Mouse (Mus musculus): ENCODE results near the gene Tnrc6a.

Gene Tnrc6a

DNA sequence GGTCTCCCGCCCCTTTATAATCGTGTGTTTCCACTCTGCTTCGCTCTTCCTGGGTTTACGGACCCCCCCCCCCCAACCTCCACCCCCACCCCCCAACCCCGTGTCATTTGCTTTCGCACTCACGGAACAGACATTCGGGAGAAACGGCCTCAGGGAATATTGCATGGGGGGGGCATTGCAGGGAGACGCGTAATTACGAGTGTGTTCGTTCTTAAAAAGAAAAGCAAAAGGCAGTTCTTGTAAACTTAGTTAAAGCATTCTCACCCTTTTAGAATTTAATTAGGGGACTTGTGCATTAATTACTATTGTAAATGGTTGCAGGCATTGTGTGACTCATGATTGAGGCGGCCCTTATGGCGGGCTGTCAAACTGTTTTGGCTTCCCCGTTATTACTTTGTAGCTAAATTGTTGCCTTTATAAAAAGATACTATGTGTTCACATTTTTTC, 1.1 kb downstream of the Tnrc6a start:
- peak in 1 of 2 experiments; percentile 24 for DNase-seq (ENCODE audit: low spot score in 2 of 2)

DNA sequence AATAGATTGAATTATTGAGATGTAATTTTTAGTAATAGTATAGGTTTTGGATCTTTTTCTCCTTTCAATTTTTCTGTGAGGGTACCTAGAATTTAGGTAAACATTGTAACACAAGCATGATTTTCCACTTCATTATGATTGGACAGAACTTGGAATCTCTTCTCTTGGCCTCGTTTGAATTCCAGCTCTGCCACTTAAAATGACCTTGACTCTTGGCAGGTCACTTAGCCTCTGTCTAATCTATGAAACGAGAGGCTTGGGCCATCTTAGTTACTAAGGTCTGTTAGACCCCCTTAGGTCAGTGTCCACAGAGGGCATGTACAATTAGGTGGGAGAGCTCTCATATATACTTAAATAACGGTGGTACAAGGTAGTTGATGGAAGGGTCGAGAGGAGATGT, 2.4 kb downstream of the Tnrc6a start:
- peak in 1 of 2 experiments; percentile 19 for DNase-seq (ENCODE audit: low spot score in 2 of 2)

DNA sequence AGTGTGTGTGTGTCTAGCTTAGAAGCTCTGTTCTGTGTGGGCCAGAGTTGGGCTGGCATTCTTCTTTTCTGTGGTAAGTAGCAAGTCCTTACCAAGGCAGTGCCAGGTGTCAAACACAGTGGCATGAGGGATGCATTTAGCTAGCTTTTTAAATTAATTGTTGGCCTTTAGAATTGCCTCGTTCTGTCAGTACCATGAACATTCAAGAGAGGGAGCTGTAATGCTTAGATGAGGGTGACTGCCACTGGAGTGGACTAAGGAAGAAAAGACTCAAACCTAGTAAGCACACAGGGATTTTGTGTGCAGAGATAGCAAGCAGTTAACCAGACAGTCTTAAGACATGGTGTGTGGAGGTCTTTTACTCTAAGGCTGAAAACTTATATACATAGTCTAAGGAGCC, 3.6 kb downstream of the Tnrc6a start:
- DNase-seq (ENCODE audit: low spot score in 2 of 2), result no peak

DNA sequence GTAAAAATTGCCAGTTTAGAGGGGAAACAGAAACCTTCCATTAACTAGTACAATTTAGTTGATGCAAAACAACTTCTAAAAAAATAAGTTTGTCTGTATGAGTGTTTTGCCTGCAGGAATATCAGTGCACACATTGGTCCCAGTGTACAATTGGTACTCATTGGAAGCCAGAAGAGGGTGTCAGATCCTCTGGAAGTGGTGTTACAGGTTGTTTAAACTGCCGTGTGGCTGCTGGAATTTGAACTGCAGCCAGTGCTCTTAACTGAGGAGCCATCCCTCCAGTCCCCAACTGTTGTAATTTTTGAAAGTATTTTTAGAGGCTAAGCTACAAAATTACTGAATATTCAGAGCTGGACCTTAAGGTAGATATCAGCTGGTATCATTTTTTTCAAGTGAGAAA, 4.3 kb downstream of the Tnrc6a start:
- no peak for DNase-seq (ENCODE audit: low spot score in 2 of 2)

DNA sequence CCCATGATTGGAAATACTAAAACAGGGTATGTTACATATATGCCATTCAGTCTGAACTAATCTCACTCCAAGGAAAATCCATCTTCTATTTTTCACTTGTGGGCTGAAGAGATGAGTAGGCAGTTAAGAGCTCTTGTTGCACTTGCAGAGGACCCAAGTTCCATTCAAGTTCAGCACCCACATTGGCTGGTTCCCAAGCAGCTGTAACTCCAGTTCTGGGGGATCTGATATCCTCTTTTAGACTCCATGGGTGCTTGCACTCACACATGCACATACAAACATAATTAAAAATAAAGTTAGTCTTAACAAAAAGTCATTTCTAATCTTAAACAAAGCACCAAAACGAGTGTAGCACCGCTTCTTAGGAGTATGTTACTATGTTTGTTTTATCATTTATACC, 5.4 kb downstream of the Tnrc6a start:
- no peak for DNase-seq (ENCODE audit: low spot score in 2 of 2)

DNA sequence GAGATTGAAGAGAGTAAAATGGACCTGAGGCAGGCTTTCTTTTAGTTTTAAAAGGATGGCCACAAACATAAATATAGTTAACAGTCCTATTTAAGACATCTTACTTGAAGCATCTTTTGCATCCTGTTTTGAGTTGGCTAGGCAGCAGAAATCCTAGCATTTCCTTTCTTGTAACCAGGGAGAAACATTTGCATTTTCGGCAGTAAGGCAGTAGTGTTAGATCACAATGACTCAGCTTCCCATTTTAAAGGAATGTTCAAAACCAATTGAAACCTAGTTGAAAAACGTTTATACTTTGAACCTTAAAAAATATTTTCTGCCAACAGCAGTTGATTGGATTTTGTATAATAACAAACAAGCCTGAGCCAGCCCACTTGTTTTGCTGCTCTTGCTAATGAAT, 6.5 kb downstream of the Tnrc6a start:
- DNase-seq (ENCODE audit: low spot score in 2 of 2), result no peak

DNA sequence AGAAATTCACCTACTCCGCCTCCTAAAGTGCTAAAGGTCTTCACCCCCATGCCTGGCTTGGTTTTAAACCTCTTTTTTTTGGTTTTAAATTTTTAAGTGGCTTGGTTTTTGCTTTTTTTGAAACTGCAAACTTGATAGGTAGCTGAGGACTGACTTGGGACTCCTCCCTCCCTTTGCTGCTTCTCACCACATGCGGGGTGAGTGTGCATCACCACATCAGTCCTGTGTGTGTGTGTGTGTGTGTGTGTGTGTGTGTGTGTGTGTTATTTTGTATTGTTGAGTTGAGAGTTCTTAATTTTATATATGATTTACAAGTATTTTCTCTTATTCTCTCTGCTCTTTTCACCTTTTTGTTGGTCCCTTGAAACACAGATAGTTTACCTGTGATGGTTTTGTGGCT, 8.7 kb downstream of the Tnrc6a start:
- DNase-seq (ENCODE audit: low spot score in 2 of 2), result no peak

DNA sequence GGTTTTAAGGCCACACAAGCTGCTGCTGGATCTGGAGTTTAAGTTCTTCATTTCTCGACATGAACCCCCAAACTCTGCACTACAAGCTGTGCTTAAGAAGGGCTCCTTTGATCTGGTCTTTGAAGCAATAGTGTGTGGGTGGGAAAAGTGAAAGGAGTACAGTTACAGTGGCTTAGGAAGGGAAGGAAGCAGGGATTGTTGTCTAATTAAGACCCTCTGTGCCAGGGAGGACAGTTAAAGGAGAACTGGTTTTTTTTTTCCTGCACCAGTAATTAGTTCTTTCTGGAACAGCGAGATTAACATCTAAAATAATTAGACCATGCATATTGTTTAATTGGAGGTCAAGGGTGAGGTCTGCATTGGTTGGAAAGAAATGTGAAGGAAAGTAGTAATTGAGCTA, 11.2 kb downstream of the Tnrc6a start:
- DNase-seq (ENCODE audit: low spot score in 2 of 2), result no peak

DNA sequence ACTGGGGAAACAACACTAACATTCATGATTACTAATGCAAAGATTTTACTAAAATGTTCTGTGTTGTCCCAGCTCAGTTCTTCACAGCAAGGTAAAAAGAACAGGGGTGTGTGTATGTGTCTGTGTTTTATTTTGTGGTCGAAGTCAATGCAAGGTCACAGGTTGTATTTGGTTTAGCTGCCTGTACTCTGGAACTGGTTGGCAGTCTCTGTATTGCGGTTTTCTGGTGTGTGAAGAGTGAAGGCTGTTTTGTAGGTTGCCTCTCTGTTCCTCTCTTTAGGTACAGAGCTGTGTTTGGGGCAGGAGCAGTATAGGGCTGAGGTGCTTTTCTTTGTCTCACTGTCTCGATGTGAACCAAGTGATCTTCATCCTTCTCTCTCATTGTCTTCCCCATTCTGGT, 12.0 kb downstream of the Tnrc6a start:
- no peak for DNase-seq (ENCODE audit: low spot score in 2 of 2)

DNA sequence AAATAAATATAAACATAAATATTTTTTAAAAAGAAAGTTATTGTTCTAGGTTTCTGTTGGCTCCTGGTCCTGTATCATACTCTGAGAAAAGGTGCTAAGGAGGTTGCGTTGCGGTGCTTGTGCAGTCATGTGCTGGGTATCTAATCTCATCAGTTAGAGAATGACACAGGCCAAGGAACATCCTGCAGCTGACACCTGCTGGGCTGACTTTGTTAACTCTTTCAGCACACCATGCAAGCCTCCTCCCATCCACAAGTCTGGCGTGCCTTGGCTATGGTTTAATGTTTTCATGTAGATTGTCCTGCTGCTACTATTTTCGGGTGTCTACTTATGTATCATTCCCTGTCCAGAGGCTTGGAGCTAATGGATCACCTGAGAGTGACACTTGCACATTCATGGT, 14.3 kb downstream of the Tnrc6a start:
- no peak for DNase-seq (ENCODE audit: low spot score in 2 of 2)

DNA sequence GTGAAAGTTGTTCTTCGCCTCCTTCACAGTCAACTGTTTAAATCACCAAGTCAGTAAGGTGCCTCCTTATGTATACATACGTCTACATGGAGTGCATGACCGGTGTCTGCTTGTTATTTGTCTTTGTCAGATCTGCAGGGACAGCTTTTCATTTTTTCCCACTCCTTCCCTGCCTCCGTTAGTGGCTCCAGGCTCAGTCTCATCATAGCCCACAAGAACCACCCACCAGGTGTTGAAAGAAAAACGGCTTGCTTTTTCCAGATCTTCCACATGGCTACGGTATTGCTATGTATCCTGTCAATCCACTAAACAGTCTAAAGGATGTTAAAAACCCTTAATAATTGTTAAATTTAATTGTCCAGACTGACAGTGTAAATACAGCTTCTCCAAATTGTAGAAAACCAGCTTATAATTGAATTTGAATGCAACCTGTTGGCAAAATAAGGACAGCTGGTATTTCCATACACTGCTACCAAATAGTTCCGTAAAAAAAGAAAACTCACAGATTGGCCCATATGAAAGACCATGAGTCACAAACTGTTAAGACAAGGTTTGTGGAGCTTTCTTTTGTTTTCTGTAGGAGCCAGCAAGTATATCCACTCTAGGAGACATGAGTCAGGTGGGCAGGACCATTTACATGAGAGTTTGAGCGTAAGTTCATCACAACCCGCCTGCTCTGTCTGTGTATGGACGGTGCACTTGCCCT, 22.6 kb downstream of the Tnrc6a start:
- no peak for DNase-seq (ENCODE audit: low spot score in 2 of 2)

DNA sequence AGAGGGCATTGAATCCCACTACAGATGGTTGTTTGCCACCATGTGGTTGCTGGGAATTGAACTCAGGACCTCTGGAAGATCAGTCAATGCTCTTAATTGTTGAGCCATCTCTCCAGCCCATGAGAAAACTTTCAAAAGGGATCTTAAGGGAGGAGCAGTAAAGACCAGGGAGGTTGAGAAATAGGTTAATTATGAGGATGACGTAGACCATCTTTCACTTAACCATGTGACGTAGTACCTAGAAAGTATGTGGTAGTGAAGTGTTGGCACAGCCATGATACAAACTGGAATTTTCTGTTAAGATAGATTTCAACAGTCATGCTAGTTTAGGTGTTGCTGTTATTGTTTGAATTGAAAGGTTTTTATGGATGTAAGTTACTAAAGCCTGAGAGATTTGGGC, 24.1 kb downstream of the Tnrc6a start:
- DNase-seq (ENCODE audit: low spot score in 2 of 2), result no peak

DNA sequence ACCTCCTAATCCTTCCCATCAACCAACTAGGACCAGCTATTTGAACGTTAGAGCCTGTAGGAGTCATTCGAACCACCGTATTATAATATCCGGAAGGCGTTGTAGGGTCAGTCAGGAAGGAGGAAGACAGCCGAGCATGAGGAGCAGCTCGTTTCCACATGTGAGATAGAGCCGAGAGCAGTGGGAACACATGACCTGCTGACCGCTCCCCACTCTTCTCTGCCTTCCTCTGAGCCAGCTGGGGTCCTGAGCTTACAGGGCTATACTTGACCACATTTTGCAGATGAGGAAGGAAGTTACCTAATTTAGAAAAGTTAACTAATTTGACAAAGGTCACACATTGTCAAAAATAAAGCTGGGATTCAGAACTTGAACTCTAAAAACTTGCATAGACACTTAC, 25.2 kb downstream of the Tnrc6a start:
- DNase-seq (ENCODE audit: low spot score in 2 of 2), result no peak

DNA sequence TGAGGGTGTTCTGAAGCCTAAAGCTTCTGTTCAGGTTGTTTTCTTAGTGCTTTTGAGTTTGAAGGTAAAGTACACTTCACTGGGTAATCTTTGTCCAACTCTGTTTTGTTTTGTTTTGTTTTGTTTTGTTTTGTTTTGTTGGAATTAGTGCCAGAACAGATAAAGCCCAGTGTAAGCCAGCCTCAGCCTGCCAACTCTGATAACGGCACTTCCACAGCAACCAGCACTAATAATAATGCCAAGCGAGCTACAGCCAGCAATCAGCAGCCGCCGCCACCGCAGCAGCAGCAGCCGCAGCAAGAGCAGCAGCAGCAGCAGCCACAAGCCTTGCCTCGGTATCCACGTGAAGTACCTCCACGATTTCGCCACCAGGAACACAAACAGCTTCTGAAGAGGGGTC, 38.7 kb downstream of the Tnrc6a start:
- peak; percentile 28 to 45 for DNase-seq (ENCODE audit: low spot score in 2 of 2)

DNA sequence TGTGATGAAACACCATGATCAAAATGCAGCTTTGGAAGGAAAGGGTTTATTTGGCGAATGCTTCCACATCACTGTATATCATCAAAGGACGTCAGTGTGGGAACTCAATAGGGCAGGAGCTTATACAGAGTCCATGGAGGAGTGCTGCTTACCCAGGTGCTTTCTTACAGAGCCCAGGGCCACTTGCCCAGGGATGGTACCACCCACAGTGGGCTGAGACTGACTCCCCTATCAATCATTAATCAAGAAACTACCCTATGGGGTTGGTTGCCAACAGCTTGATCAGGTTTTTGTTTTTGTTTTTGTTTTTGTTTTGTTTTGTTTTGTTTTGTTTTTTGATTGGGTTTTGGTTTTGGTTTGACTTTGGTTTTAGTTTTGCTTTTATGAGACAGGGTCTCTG, 43.8 kb downstream of the Tnrc6a start:
- no peak for DNase-seq (ENCODE audit: low spot score in 2 of 2)

DNA sequence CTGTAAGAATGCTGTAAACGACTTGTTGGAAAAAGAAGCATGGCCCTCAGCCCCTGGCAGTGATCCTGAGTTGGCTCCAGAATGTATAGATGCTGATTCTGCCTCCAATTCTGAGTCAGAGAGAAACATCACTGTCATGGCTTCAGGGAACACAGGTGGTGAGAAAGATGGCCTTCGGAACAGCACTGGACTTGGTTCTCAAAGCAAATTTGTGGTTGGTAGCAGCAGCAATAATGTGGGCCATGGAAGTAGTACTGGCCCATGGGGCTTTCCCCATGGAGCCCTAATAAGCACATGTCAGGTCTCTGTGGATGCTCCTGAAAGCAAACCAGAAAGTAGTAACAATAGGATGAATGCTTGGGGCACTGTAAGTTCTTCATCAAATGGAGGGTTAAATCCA, 45.9 kb downstream of the Tnrc6a start:
- DNase-seq (ENCODE audit: low spot score in 2 of 2), result no peak

DNA sequence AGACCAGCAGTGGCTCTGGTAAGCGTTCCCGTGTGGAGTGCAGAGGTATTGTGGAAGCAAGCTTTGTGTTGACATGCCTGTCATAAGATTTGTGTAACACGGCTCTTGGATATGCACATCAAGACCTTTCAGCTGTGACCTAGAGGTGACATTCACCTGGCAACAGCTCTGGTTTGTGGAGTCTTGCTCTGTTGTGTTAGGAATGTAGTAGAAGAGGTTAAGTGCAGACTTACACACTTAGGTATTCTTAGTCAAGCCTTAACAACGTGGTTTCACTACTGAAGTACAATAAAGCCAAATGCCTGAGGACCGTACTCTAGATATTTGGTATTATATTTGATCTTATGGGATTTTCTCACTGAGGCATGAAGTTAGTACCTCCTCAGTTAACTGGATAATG, 48.4 kb downstream of the Tnrc6a start:
- DNase-seq (ENCODE audit: low spot score in 2 of 2), result no peak

DNA sequence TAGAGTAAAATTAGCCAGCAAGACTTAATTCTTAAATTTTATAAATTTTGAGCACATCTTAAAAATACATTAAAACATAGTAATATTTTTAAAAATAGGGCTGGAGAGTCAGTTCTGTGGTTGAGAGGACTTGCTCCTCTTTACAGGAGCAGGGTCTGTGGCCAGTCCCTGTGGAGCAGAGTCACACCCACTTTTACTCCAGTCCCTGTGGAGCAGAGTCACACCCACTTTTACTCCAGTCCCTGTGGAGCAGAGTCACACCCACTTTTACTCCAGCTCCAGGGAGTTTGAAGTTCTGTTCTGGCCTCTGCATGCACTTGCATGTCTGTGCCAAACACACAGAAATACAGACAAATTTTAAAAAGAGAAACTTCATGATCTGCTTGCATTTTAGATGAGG, 53.5 kb downstream of the Tnrc6a start:
- DNase-seq (ENCODE audit: low spot score in 2 of 2), result no peak

DNA sequence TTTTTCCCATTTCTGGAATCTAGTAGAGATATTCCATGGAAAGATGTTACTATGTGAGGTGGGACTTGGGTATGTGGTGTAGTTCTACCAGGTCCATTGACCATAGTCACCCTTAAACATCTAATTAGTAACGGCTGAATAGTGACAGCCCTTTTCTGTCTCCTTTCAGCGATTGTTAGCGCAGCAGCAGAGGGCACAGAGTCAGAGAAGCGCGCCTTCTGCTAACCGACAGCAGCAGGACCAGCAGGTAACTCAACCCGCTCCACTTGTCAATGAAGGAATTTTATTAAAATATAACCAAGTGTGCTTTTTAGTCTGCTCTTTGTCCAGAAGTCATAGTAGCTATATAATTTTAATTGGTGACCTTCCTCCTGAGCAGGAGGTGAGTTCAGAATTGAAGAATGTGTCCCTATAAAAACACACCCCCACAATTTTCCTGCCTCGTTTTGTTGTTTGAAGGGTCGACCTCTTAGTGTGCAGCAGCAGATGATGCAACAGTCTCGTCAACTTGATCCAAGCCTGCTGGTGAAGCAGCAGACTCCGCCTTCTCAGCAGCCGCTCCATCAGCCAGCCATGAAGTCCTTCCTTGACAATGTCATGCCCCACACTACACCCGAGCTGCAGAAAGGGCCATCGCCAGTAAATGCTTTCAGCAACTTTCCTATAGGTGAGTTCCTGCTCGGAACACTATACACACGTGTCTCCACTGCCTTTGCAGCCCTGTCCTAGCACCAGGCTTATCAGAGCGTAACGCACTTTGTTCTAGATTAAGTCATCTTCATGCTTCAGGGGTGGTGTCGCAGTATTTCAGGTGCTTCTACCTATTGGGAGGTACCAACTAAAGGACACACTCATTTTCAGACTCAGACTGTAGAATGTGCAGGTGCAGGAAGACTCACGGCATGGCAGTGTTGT, 58.4 kb downstream of the Tnrc6a start:
- DNase-seq (ENCODE audit: low spot score in 2 of 2), result no peak

DNA sequence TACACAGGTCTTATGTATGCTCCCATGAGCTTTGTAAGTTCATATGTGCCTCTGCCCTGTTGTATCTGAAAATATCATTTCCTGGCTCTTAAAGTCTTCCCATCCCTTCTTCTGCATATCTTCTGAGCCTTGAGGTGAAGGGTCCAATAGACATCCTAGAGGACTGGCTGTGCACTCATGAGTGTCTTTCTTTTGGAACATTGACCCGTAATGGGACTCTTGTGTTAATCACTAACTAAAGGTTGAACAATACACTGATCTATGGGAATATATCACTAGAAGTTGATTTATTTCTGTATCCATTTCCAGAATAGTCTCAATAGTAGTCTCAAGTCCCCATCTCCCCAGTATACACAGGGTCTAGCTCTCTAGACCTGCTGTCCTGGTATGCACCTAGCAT, 61.2 kb downstream of the Tnrc6a start:
- DNase-seq (ENCODE audit: low spot score in 2 of 2), result no peak

DNA sequence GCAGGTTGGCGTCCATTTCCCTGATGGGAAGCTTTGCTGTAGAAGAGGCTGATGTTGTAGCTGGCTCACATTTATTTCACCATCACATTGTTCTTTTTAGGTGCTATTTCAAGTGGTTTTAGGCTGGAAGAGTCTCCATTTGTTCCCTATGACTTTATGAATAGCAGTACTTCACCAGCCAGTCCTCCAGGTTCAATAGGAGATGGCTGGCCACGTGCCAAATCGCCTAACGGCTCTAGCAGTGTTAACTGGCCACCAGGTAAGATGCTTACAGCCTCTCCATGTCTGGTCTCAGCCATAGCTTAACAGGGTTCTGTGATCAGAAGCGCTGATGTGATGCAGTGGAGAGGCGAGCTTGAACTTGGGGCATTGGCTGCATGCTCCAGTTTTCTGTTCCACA, 62.8 kb downstream of the Tnrc6a start:
- no peak for DNase-seq (ENCODE audit: low spot score in 2 of 2)

DNA sequence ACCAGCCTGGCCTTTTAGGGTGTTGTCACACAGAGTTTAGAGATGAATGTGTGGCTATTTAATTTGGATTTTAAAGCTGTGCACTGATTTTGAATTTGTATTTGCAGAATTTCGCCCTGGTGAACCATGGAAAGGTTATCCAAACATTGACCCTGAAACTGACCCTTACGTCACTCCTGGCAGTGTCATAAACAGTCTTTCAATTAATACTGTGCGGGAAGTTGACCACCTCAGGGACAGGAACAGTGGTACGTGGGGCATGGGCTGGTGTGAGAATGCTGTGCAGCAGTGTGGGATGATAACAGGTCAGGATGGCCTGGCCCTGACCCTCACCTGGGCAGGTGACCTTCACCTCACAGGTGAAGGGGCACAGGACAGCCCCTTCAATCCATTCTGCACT, 63.6 kb downstream of the Tnrc6a start:
- no peak for DNase-seq (ENCODE audit: low spot score in 2 of 2)

DNA sequence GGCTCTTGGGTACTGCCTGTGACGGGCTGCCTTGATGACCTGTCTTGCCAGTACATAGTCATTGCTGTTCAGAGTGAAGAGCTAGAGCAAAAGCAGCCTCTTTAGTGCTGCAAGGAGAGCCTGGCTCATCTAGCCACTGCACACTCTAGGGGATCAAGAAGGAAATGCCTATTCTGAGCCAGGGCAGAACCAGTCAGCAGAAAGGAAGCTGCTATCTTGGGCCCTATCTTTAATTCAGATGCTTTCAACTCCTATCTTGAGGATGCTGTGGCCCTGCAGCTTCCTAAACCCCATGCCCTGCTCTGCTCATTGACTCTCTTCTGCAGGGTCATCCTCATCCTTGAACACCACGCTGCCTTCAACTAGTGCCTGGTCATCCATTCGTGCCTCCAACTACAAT, 64.8 kb downstream of the Tnrc6a start:
- DNase-seq (ENCODE audit: low spot score in 2 of 2), result no peak

Data from heart, adult 9 months (tissue).